Mouse (Mus musculus) kidney, adult 2 months (tissue): ENCODE results near the gene Hnrnpl.

Source experiments
- CTCF ChIP-seq: fragments of 200-500 bp; conservative IDR thresholded peaks from 2 replicates; pipeline ENCODE4 v1.5.1; 2011; ENCODE audit warnings: low read depth, mild to moderate bottlenecking, control low read depth, low read length, moderate library complexity, mixed read lengths; ENCODE audit not compliant: insufficient read depth, insufficient read length
- POLR2A ChIP-seq: fragments of 200-500 bp; IDR thresholded peaks from one replicate; pipeline ENCODE4 v1.6.1; 2011; ENCODE audit warnings: low read depth, low read length, control low read depth

GRCm38 (mm10) chr7:28766910-28767309 lies 41.4 kb upstream of the Hnrnpl start:
- TF ChIP-seq CTCF = no peak
- no peak for TF ChIP-seq POLR2A
